Mouse (Mus musculus): ENCODE data around the gene Gfpt1. TPM values are rescaled to one million over a fixed set of nuclear protein-coding genes. Genes with fewer than 3 reads are reported as not detected.

Gene Gfpt1
- total and polyA plus RNA-seq, 2 experiments from 2014 or later, result 6.7 to 10.0 TPM

GRCm38 (mm10) chr6:87123973-87124372 is 81.3 kb downstream of the Gfpt1 start:
- no peak overlapping the region for H3K27ac ChIP-seq (ENCODE audit: low read depth)
- 0 out of 2 replicates have a peak, but pooled peaks cover 3% of the 10 kb centered on the region for H3K4me1 ChIP-seq (ENCODE audit: control insufficient read depth, insufficient read depth)
- no peak overlapping the region for H3K4me3 ChIP-seq (ENCODE audit: low read depth, low read length)
- no peaks in the 10 kb centered on the region for H3K36me3 ChIP-seq (replicated peaks; ENCODE audit: control insufficient read depth, insufficient read depth, low read length)
- ATAC-seq (ENCODE audit: insufficient read depth, low read depth), result no peak
- no peak for DNase-seq (ENCODE audit: low spot score)
- no peak overlapping the region for H3K9ac ChIP-seq (replicated peaks; ENCODE audit: low read depth, low read length)
- no peaks in the 10 kb centered on the region for H3K27me3 ChIP-seq (ENCODE audit: control insufficient read depth, insufficient read depth, low read length)
- H3K4me2 ChIP-seq (ENCODE audit: low read depth, low read length), result no peak overlapping the region
- WGBS, result 72% methylated on average over 4 of the region's 4 CpGs
- no peaks in the 10 kb centered on the region for H3K9me3 ChIP-seq (replicated peaks; ENCODE audit: control insufficient read depth, low read length)
- TF ChIP-seq CTCF (IDR thresholded peaks at IDR 0.05; ENCODE audit: low read depth) (no peak), EP300 (IDR thresholded peaks at IDR 0.05; ENCODE audit: low read depth) (no peak)

- TF ChIP-seq CTCF (IDR thresholded peaks at IDR 0.05; ENCODE audit: low read depth) (no peak), EP300 (IDR thresholded peaks at IDR 0.05; ENCODE audit: low read depth) (no peak)
- Histone ChIP-seq H3K4me1 (ENCODE audit: control insufficient read depth, insufficient read depth) (no peaks in the 10 kb centered on the region), H3K4me2 (ENCODE audit: low read depth, low read length) (no peak overlapping the region), H3K27ac (ENCODE audit: low read depth) (no peak overlapping the region), H3K27me3 (ENCODE audit: control insufficient read depth, insufficient read depth, low read length) (no peaks in the 10 kb centered on the region), H3K9ac (replicated peaks; ENCODE audit: low read depth, low read length) (no peak overlapping the region), H3K4me3 (ENCODE audit: low read depth, low read length) (no peak overlapping the region), H3K9me3 (replicated peaks; ENCODE audit: control insufficient read depth, low read length) (no peaks in the 10 kb centered on the region), H3K36me3 (replicated peaks; ENCODE audit: control insufficient read depth, insufficient read depth, low read length) (no peaks in the 10 kb centered on the region)
- ATAC-seq (ENCODE audit: insufficient read depth, low read depth), result peak; percentile 69; the same call in 1 of the 2 replicates
- WGBS, result 35% methylated on average over 8 of the region's 8 CpGs
- peak; percentile 33 for DNase-seq (ENCODE audit: low spot score)
These were observed 84.6 kb downstream of the Gfpt1 start for GRCm38 (mm10) chr6:87127049-87127753.

- Histone ChIP-seq H3K27me3 (ENCODE audit: control insufficient read depth, insufficient read depth, low read length) (no peaks in the 10 kb centered on the region), H3K36me3 (replicated peaks; ENCODE audit: control insufficient read depth, insufficient read depth, low read length) (no peaks in the 10 kb centered on the region), H3K9me3 (replicated peaks; ENCODE audit: control insufficient read depth, low read length) (no peaks in the 10 kb centered on the region), H3K4me1 (ENCODE audit: control insufficient read depth, insufficient read depth) (no peaks in the 10 kb centered on the region), H3K4me3 (ENCODE audit: low read depth, low read length) (no peak overlapping the region), H3K4me2 (ENCODE audit: low read depth, low read length) (no peak overlapping the region), H3K27ac (ENCODE audit: low read depth) (no peak overlapping the region), H3K9ac (replicated peaks; ENCODE audit: low read depth, low read length) (no peak overlapping the region)
- WGBS, result 86% methylated on average over 8 of the region's 8 CpGs
- no peak for TF ChIP-seq EP300 (IDR thresholded peaks at IDR 0.05; ENCODE audit: low read depth)
- no peak for TF ChIP-seq CTCF (IDR thresholded peaks at IDR 0.05; ENCODE audit: low read depth)
- DNase-seq (ENCODE audit: low spot score), result no peak
- no peak for ATAC-seq (ENCODE audit: insufficient read depth, low read depth)
These were observed 87.2 kb downstream of the Gfpt1 start for GRCm38 (mm10) chr6:87129861-87130260.

- Histone ChIP-seq H3K9me3 (replicated peaks; ENCODE audit: control insufficient read depth, low read length) (no peaks in the 10 kb centered on the region), H3K4me1 (ENCODE audit: control insufficient read depth, insufficient read depth) (no peaks in the 10 kb centered on the region), H3K4me3 (ENCODE audit: low read depth, low read length) (no peak overlapping the region), H3K36me3 (replicated peaks; ENCODE audit: control insufficient read depth, insufficient read depth, low read length) (no peaks in the 10 kb centered on the region), H3K27me3 (ENCODE audit: control insufficient read depth, insufficient read depth, low read length) (no peaks in the 10 kb centered on the region), H3K9ac (replicated peaks; ENCODE audit: low read depth, low read length) (no peak overlapping the region), H3K27ac (ENCODE audit: low read depth) (no peak overlapping the region), H3K4me2 (ENCODE audit: low read depth, low read length) (no peak overlapping the region)
- ATAC-seq (ENCODE audit: insufficient read depth, low read depth), result no peak
- WGBS, result 89% methylated on average over 7 of the region's 7 CpGs
- DNase-seq (ENCODE audit: low spot score), result no peak
- no peak for TF ChIP-seq EP300 (IDR thresholded peaks at IDR 0.05; ENCODE audit: low read depth)
- TF ChIP-seq CTCF (IDR thresholded peaks at IDR 0.05; ENCODE audit: low read depth), result no peak
These were observed 88.0 kb downstream of the Gfpt1 start for GRCm38 (mm10) chr6:87130628-87131027.

GRCm38 (mm10) chr6:87131078-87131477 is 88.4 kb downstream of the Gfpt1 start:
- TF ChIP-seq CTCF (IDR thresholded peaks at IDR 0.05; ENCODE audit: low read depth) (no peak), EP300 (IDR thresholded peaks at IDR 0.05; ENCODE audit: low read depth) (no peak)
- Histone ChIP-seq H3K27ac (ENCODE audit: low read depth) (no peak overlapping the region), H3K27me3 (ENCODE audit: control insufficient read depth, insufficient read depth, low read length) (no peaks in the 10 kb centered on the region), H3K4me1 (ENCODE audit: control insufficient read depth, insufficient read depth) (no peaks in the 10 kb centered on the region), H3K9ac (replicated peaks; ENCODE audit: low read depth, low read length) (no peak overlapping the region), H3K4me3 (ENCODE audit: low read depth, low read length) (no peak overlapping the region), H3K9me3 (replicated peaks; ENCODE audit: control insufficient read depth, low read length) (no peaks in the 10 kb centered on the region), H3K4me2 (ENCODE audit: low read depth, low read length) (no peak overlapping the region), H3K36me3 (replicated peaks; ENCODE audit: control insufficient read depth, insufficient read depth, low read length) (no peaks in the 10 kb centered on the region)
- DNase-seq (ENCODE audit: low spot score) (no peak), ATAC-seq (ENCODE audit: insufficient read depth, low read depth) (no peak)
- 82% methylated on average over 1 of the region's 1 CpGs for WGBS

- 83% methylated on average over 3 of the region's 3 CpGs for WGBS
- H3K36me3 ChIP-seq (replicated peaks; ENCODE audit: control insufficient read depth, insufficient read depth, low read length), result no peaks in the 10 kb centered on the region
- H3K4me3 ChIP-seq (ENCODE audit: low read depth, low read length), result no peak overlapping the region
- TF ChIP-seq EP300 (IDR thresholded peaks at IDR 0.05; ENCODE audit: low read depth), result no peak
- TF ChIP-seq CTCF (IDR thresholded peaks at IDR 0.05; ENCODE audit: low read depth), result no peak
- DNase-seq (ENCODE audit: low spot score), result no peak
- H3K4me1 ChIP-seq (ENCODE audit: control insufficient read depth, insufficient read depth), result no peaks in the 10 kb centered on the region
- H3K27me3 ChIP-seq (ENCODE audit: control insufficient read depth, insufficient read depth, low read length), result no peaks in the 10 kb centered on the region
- no peak overlapping the region for H3K9ac ChIP-seq (replicated peaks; ENCODE audit: low read depth, low read length)
- no peaks in the 10 kb centered on the region for H3K9me3 ChIP-seq (replicated peaks; ENCODE audit: control insufficient read depth, low read length)
- no peak overlapping the region for H3K4me2 ChIP-seq (ENCODE audit: low read depth, low read length)
- no peak for ATAC-seq (ENCODE audit: insufficient read depth, low read depth)
- no peak overlapping the region for H3K27ac ChIP-seq (ENCODE audit: low read depth)
These were observed 90.9 kb downstream of the Gfpt1 start for GRCm38 (mm10) chr6:87133520-87133919.

Data from heart, postnatal 0 days (tissue).